Mouse (Mus musculus) MEL (cell line): ENCODE measurements at regions not wholly inside any gene's neighbourhood (a gene's known extent, or its start where the extent isn't known, plus 50 kb on each side); places are given as distances from the start of the nearest gene placed in this dataset.

Experiments
- DNase-seq: peaks from one replicate; pipeline ENCODE4 v3.0.0; 2011; ENCODE audit warnings: low read depth, low spot score
- H3K27ac ChIP-seq: 2 replicates; pipeline ENCODE4 v1.5.1; 2012; ENCODE audit warnings: low read depth, mild to moderate bottlenecking, control low read depth, low read length, moderate library complexity; ENCODE audit not compliant: control insufficient read depth
- H3K27me3 ChIP-seq, 2 experiments: fragments of 150-350 bp in 1 of 2; sonication (generic) in 1 of 2; 2 replicates each; pipeline ENCODE4 v1.6.1; 2012; ENCODE audit warnings: low read length in 2 of 2, mild to moderate bottlenecking in 2 of 2, improper control_type of control experiment in 1 of 2, moderate library complexity in 1 of 2; ENCODE audit not compliant: insufficient read depth in 2 of 2, control insufficient read depth in 1 of 2
- H3K36me3 ChIP-seq, 2 experiments: 2 replicates each; pipeline ENCODE4 v1.6.1; 2012 to 2014; ENCODE audit warnings: low read length in 2 of 2, improper control_type of control experiment in 1 of 2, inconsistent platforms in 1 of 2, mild to moderate bottlenecking in 1 of 2; ENCODE audit not compliant: insufficient read depth in 2 of 2, control insufficient read depth in 1 of 2
- H3K4me1 ChIP-seq, 2 experiments: fragments of 150-350 bp in 1 of 2; sonication (generic) in 1 of 2; 2 replicates each; pipeline ENCODE4 v1.6.1; 2012; ENCODE audit warnings: low read length in 2 of 2, improper control_type of control experiment in 1 of 2, mild to moderate bottlenecking in 1 of 2; ENCODE audit not compliant: insufficient read depth in 2 of 2, control insufficient read depth in 1 of 2
- H3K4me3 ChIP-seq, 2 experiments: fragments of 150-350 bp in 1 of 2; sonication (generic) in 1 of 2; 2 replicates each; pipeline ENCODE4 v1.5.1; 2012; ENCODE audit warnings: low read depth in 2 of 2, low read length in 2 of 2, mild to moderate bottlenecking in 2 of 2, moderate library complexity in 2 of 2, control low read depth in 1 of 2, improper control_type of control experiment in 1 of 2; ENCODE audit not compliant: control insufficient read depth in 1 of 2, insufficient read depth in 1 of 2
- H3K79me2 ChIP-seq: 2 replicates; pipeline ENCODE4 v1.6.1; 2012; ENCODE audit warnings: mild to moderate bottlenecking, low read length, moderate library complexity; ENCODE audit not compliant: control insufficient read depth, poor library complexity, insufficient read depth
- H3K9ac ChIP-seq: 2 replicates; pipeline ENCODE4 v1.6.1; 2012; ENCODE audit warnings: low read depth, mild to moderate bottlenecking, control low read depth, low read length, moderate library complexity; ENCODE audit not compliant: control insufficient read depth, poor library complexity, severe bottlenecking
- H3K9me3 ChIP-seq: fragments of 150-350 bp; sonication (generic); replicated peaks from 2 replicates; pipeline ENCODE4 v1.6.1; 2012; ENCODE audit warnings: mild to moderate bottlenecking, low read length, improper control_type of control experiment, moderate library complexity; ENCODE audit not compliant: insufficient read depth
- CTCF ChIP-seq, 3 experiments: IDR thresholded peaks in 2 of 3; conservative IDR thresholded peaks in 1 of 3; 2 replicates each; pipeline ENCODE4 v1.5.1; 2011 to 2012; ENCODE audit warnings: low read length in 3 of 3, low read depth in 2 of 3, mild to moderate bottlenecking in 2 of 3, improper control_type of control experiment in 1 of 3, inconsistent platforms in 1 of 3, mixed read lengths in 1 of 3, moderate library complexity in 1 of 3; ENCODE audit not compliant: control insufficient read depth in 1 of 3, insufficient read depth in 1 of 3, poor library complexity in 1 of 3, severe bottlenecking in 1 of 3
- E2F4 ChIP-seq: IDR thresholded peaks from 2 replicates; pipeline ENCODE4 v1.6.1; 2011; ENCODE audit warnings: low read depth, low read length, improper control_type of control experiment, borderline replicate concordance
- ELF1 ChIP-seq: IDR thresholded peaks from 2 replicates; pipeline ENCODE4 v1.6.1; 2014; ENCODE audit warnings: low read depth, mild to moderate bottlenecking, inconsistent platforms, low read length, improper control_type of control experiment, moderate library complexity
- EP300 ChIP-seq, 2 experiments: IDR thresholded peaks; 2 replicates each; pipeline ENCODE4 v1.6.1; 2011; ENCODE audit warnings: improper control_type of control experiment in 2 of 2, low read length in 2 of 2, low read depth in 1 of 2, mild to moderate bottlenecking in 1 of 2
- ETS1 ChIP-seq: IDR thresholded peaks from 2 replicates; pipeline ENCODE4 v1.6.1; 2012; ENCODE audit warnings: low read depth, mild to moderate bottlenecking, inconsistent platforms, low read length, improper control_type of control experiment, moderate library complexity
- GABPA ChIP-seq: IDR thresholded peaks from 2 replicates; pipeline ENCODE4 v1.6.1; 2012; ENCODE audit warnings: low read depth, mild to moderate bottlenecking, inconsistent platforms, low read length, improper control_type of control experiment, moderate library complexity
- HCFC1 ChIP-seq: IDR thresholded peaks from 2 replicates; pipeline ENCODE4 v1.6.1; 2012; ENCODE audit warnings: low read depth, mild to moderate bottlenecking, inconsistent platforms, low read length, improper control_type of control experiment, moderate library complexity
- MEF2A ChIP-seq: IDR thresholded peaks from 2 replicates; pipeline ENCODE4 v1.6.1; 2014; ENCODE audit warnings: low read depth, mild to moderate bottlenecking, inconsistent platforms, low read length, improper control_type of control experiment; ENCODE audit not compliant: poor library complexity, insufficient replicate concordance, severe bottlenecking; ENCODE audit errors: extremely low read depth
- MXI1 ChIP-seq: IDR thresholded peaks from 2 replicates; pipeline ENCODE4 v1.6.1; 2011; ENCODE audit warnings: mild to moderate bottlenecking, low read depth, low read length, improper control_type of control experiment
- MYB ChIP-seq: IDR thresholded peaks from 2 replicates; pipeline ENCODE4 v1.6.1; 2011; ENCODE audit warnings: mild to moderate bottlenecking, low read depth, low read length, improper control_type of control experiment
- MYC ChIP-seq: IDR thresholded peaks from 2 replicates; pipeline ENCODE4 v1.6.1; 2011; ENCODE audit warnings: low read depth, mild to moderate bottlenecking, low read length, improper control_type of control experiment, moderate library complexity
- NRF1 ChIP-seq: IDR thresholded peaks from 2 replicates; pipeline ENCODE4 v1.6.1; 2014; ENCODE audit warnings: low read depth, mild to moderate bottlenecking, inconsistent platforms, low read length, improper control_type of control experiment, moderate library complexity; ENCODE audit not compliant: poor library complexity, insufficient read depth, severe bottlenecking
- POLR2A ChIP-seq, 2 experiments: IDR thresholded peaks; 2 replicates each; pipeline ENCODE4 v1.6.1; 2011 to 2012; ENCODE audit warnings: low read length in 2 of 2, mild to moderate bottlenecking in 2 of 2, control low read depth in 1 of 2, improper control_type of control experiment in 1 of 2, low read depth in 1 of 2, moderate library complexity in 1 of 2; ENCODE audit not compliant: control insufficient read depth in 1 of 2, insufficient read depth in 1 of 2, poor library complexity in 1 of 2
- POLR2AphosphoS5 ChIP-seq: IDR thresholded peaks from 2 replicates; pipeline ENCODE4 v1.6.1; 2012; ENCODE audit warnings: low read depth, borderline replicate concordance, mild to moderate bottlenecking, inconsistent platforms, low read length, moderate library complexity, mixed read lengths
- RCOR1 ChIP-seq: IDR thresholded peaks from 2 replicates; pipeline ENCODE4 v1.6.1; 2012; ENCODE audit warnings: low read depth, mild to moderate bottlenecking, inconsistent platforms, low read length, improper control_type of control experiment
- TBP ChIP-seq: IDR thresholded peaks from 2 replicates; pipeline ENCODE4 v1.8.0; 2011; ENCODE audit warnings: low read depth, low read length, improper control_type of control experiment
- USF1 ChIP-seq: IDR thresholded peaks from 2 replicates; pipeline ENCODE4 v1.6.1; 2014; ENCODE audit warnings: low read depth, mild to moderate bottlenecking, inconsistent platforms, low read length, improper control_type of control experiment, moderate library complexity
- ZC3H11A ChIP-seq: IDR thresholded peaks from 2 replicates; pipeline ENCODE4 v1.6.1; 2012; ENCODE audit warnings: low read depth, mild to moderate bottlenecking, inconsistent platforms, low read length, improper control_type of control experiment
- ZMIZ1 ChIP-seq: IDR thresholded peaks from 2 replicates; pipeline ENCODE4 v1.6.1; 2012; ENCODE audit warnings: low read depth, mild to moderate bottlenecking, inconsistent platforms, low read length, improper control_type of control experiment, moderate library complexity
- ZNF384 ChIP-seq: IDR thresholded peaks from 2 replicates; pipeline ENCODE4 v1.6.1; 2012; ENCODE audit warnings: low read depth, mild to moderate bottlenecking, inconsistent platforms, low read length, improper control_type of control experiment

- no peak for DNase-seq
- H3K9ac ChIP-seq = no peak overlapping the region
- no peaks in the 10 kb centered on the region for H3K79me2 ChIP-seq
- H3K27me3 ChIP-seq = no peaks in the 10 kb centered on the region
- no peaks in the 10 kb centered on the region for H3K4me1 ChIP-seq
- H3K9me3 ChIP-seq = no peaks in the 10 kb centered on the region
- H3K4me3 ChIP-seq = no peak overlapping the region
- no peaks in the 10 kb centered on the region for H3K36me3 ChIP-seq
- TF ChIP-seq CTCF (IDR thresholded peaks at IDR 0.05 in 2 of 3, conservative IDR thresholded peaks at IDR 0.05 in 1 of 3; ENCODE audit: control insufficient read depth in 1 of 3, insufficient read depth in 1 of 3, low read depth in 2 of 3, low read length in 3 of 3, poor library complexity in 1 of 3, severe bottlenecking in 1 of 3) = no peak
- TF ChIP-seq MYB = no peak
- TF ChIP-seq ZC3H11A = no peak
- no peak for TF ChIP-seq ETS1
- TF ChIP-seq GABPA = no peak
- no peak for TF ChIP-seq MXI1
- TF ChIP-seq POLR2AphosphoS5 = no peak
- TF ChIP-seq POLR2A (IDR thresholded peaks at IDR 0.05; ENCODE audit: control insufficient read depth in 1 of 2, insufficient read depth in 1 of 2, low read depth in 1 of 2, low read length in 2 of 2, poor library complexity in 1 of 2) = no peak
- no peak for TF ChIP-seq HCFC1
- TF ChIP-seq NRF1 = no peak
- TF ChIP-seq ELF1 = no peak
- no peak for TF ChIP-seq MYC
- no peak for TF ChIP-seq USF1
- no peak for TF ChIP-seq MEF2A
- TF ChIP-seq TBP = no peak
- no peak for TF ChIP-seq E2F4
- TF ChIP-seq ZMIZ1 = no peak
- TF ChIP-seq RCOR1 = no peak
- no peak overlapping the region for H3K27ac ChIP-seq
These were observed 238.7 kb downstream of the Cdc5l start for GRCm38 (mm10) chr17:45194786-45195281.

- H3K4me1 ChIP-seq = no peaks in the 10 kb centered on the region
- no peaks in the 10 kb centered on the region for H3K9me3 ChIP-seq
- TF ChIP-seq EP300 (IDR thresholded peaks at IDR 0.05; ENCODE audit: low read depth in 1 of 2, low read length in 2 of 2) (no peak), USF1 (no peak), ZNF384 (no peak)
These were observed 240.0 kb downstream of the Cdc5l start for GRCm38 (mm10) chr17:45193456-45194025.

More at GRCm38 (mm10) chr17:45193456-45194025, 240.0 kb downstream of the Cdc5l start:
- H3K27me3 ChIP-seq = no peaks in the 10 kb centered on the region
- H3K27ac ChIP-seq = no peak overlapping the region
- no peak overlapping the region for H3K4me3 ChIP-seq
- H3K9ac ChIP-seq = no peak overlapping the region
- H3K79me2 ChIP-seq = no peaks in the 10 kb centered on the region
- H3K36me3 ChIP-seq = no peaks in the 10 kb centered on the region
- DNase-seq = no peak
